Mouse (Mus musculus): ENCODE results near the gene Sntg2. TPM values are rescaled to one million over a fixed set of nuclear protein-coding genes. Genes with fewer than 3 reads are reported as not detected.

The Sntg2 gene
- polyA plus RNA-seq, 1 experiment from 2014 or later, result 0.20 TPM

DNA sequence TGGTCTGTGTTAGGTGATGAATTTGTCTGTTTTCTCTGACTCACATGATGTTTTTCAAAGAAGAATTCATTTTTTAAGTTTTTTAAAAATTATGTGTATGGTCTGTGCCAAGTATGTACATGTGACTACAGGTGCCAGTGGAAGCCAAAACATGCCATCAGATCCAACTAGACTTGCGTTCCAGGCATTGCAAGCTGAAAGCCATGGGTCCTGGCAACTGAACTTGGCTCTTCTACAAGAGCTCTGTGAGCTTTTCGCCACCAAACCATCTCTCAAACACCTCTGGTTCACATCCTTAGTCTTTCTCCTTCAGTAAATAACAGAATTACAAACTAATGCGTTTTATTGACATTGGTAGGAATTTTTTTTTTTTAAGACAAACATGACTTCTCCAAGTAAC, 191.5 kb downstream of the Sntg2 start:
- H3K9me3 ChIP-seq (ENCODE audit: low read length), result no peaks in the 10 kb centered on the region
- H3K4me1 ChIP-seq (ENCODE audit: insufficient read depth), result no peaks in the 10 kb centered on the region
- no peak overlapping the region for H3K27ac ChIP-seq (ENCODE audit: low read depth)
- H3K4me2 ChIP-seq (ENCODE audit: low read depth, low read length), result no peak overlapping the region
- DNase-seq (no peak), ATAC-seq (no peak)
- no peak overlapping the region for H3K9ac ChIP-seq (replicated peaks)
- no peaks in the 10 kb centered on the region for H3K36me3 ChIP-seq (replicated peaks; ENCODE audit: insufficient read depth, low read length)
- 67% methylated on average over 3 of the region's 3 CpGs for WGBS (ENCODE audit: insufficient replicate concordance)
- TF ChIP-seq CTCF (IDR thresholded peaks at IDR 0.05; ENCODE audit: low read depth) (no peak), EP300 (IDR thresholded peaks at IDR 0.05; ENCODE audit: low read depth) (no peak)
- H3K4me3 ChIP-seq (ENCODE audit: low read depth, low read length), result no peak overlapping the region
- H3K27me3 ChIP-seq (ENCODE audit: insufficient read depth, low read length), result no peaks in the 10 kb centered on the region

DNA sequence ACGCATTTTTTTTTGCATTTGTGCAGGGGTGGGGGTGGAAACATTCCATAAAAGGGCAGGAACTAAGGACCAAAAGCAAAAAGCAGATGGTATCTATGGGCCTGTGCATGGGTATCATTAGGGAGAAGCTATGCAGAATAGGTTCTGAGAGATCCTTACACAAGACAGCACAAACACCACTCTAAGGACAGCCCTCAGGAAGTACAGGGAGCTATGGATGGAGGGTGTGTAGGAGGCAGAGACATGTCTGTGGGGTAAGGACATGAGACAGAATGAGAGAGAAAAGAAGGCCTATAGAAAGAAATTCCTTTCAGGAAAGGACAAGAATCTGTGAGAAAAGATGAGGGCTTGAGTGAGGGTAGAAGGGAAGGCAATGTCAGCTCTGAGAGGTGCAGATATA, 193.6 kb downstream of the Sntg2 start:
- no peak for ATAC-seq
- Histone ChIP-seq H3K4me1 (ENCODE audit: insufficient read depth) (no peaks in the 10 kb centered on the region), H3K4me3 (ENCODE audit: low read depth, low read length) (no peak overlapping the region), H3K27me3 (ENCODE audit: insufficient read depth, low read length) (no peaks in the 10 kb centered on the region), H3K9ac (replicated peaks) (no peak overlapping the region), H3K4me2 (ENCODE audit: low read depth, low read length) (no peak overlapping the region), H3K36me3 (replicated peaks; ENCODE audit: insufficient read depth, low read length) (no peaks in the 10 kb centered on the region), H3K9me3 (ENCODE audit: low read length) (no peaks in the 10 kb centered on the region), H3K27ac (ENCODE audit: low read depth) (no peak overlapping the region)
- DNase-seq, result no peak
- no peak for TF ChIP-seq EP300 (IDR thresholded peaks at IDR 0.05; ENCODE audit: low read depth)
- TF ChIP-seq CTCF (IDR thresholded peaks at IDR 0.05; ENCODE audit: low read depth), result no peak
- 68% methylated on average over 1 of the region's 1 CpGs for WGBS (ENCODE audit: insufficient replicate concordance)

DNA sequence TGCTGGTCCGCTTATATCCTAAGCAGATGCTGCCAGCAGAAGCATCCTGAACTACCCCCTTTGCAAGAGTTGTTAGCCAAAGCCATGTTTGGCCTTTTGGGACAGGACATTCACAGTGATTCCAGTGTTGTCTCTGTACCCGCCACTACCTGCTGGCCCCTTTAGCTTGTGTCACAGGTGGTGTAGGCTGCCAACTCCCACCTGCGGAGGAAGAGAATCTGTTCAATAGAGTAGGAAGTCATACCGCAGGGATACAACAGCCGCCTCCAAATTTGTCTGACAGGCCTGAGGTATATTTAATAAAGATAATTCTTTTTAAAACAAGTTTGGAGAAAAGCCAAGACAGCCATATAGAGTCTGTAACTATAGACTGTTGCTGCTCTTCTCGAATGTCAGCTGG, 195.2 kb downstream of the Sntg2 start:
- Histone ChIP-seq H3K4me3 (ENCODE audit: low read depth, low read length) (no peak overlapping the region), H3K9me3 (ENCODE audit: low read length) (no peaks in the 10 kb centered on the region), H3K4me2 (ENCODE audit: low read depth, low read length) (no peak overlapping the region), H3K27ac (ENCODE audit: low read depth) (no peak overlapping the region), H3K36me3 (replicated peaks; ENCODE audit: insufficient read depth, low read length) (no peaks in the 10 kb centered on the region), H3K9ac (replicated peaks) (no peak overlapping the region), H3K27me3 (ENCODE audit: insufficient read depth, low read length) (no peaks in the 10 kb centered on the region), H3K4me1 (ENCODE audit: insufficient read depth) (no peaks in the 10 kb centered on the region)
- TF ChIP-seq EP300 (IDR thresholded peaks at IDR 0.05; ENCODE audit: low read depth), result no peak
- no peak for TF ChIP-seq CTCF (IDR thresholded peaks at IDR 0.05; ENCODE audit: low read depth)
- DNase-seq (no peak), ATAC-seq (no peak)
- 66% methylated on average over 6 of the region's 6 CpGs for WGBS (ENCODE audit: insufficient replicate concordance)

DNA sequence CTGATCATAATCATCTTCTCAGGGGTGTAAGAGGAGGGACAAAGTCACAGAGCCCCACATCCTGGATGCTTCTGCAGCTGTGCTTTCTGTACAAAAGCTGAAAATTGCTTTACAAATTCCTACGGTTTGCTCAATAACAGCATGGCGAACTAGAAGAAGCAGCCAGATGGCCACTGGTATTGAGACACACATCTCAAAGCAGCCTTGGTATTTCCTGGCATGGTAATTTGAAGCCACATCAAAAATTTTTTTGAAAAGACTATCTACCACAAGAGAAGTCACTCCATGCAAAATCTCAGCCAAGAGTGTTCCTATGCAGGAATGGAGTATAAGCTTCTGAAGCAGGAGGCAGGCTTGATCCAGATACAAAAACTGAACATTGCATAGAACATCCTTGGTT, 195.6 kb downstream of the Sntg2 start:
- Histone ChIP-seq H3K4me3 (ENCODE audit: low read depth, low read length) (no peak overlapping the region), H3K27ac (ENCODE audit: low read depth) (no peak overlapping the region), H3K4me1 (ENCODE audit: insufficient read depth) (no peaks in the 10 kb centered on the region), H3K9ac (replicated peaks) (no peak overlapping the region), H3K27me3 (ENCODE audit: insufficient read depth, low read length) (no peaks in the 10 kb centered on the region), H3K4me2 (ENCODE audit: low read depth, low read length) (no peak overlapping the region), H3K36me3 (replicated peaks; ENCODE audit: insufficient read depth, low read length) (no peaks in the 10 kb centered on the region), H3K9me3 (ENCODE audit: low read length) (no peaks in the 10 kb centered on the region)
- no peak for TF ChIP-seq EP300 (IDR thresholded peaks at IDR 0.05; ENCODE audit: low read depth)
- TF ChIP-seq CTCF (IDR thresholded peaks at IDR 0.05; ENCODE audit: low read depth), result no peak
- ATAC-seq, result no peak
- no peak for DNase-seq
- WGBS (ENCODE audit: insufficient replicate concordance), result 77% methylated on average over 2 of the region's 2 CpGs

DNA sequence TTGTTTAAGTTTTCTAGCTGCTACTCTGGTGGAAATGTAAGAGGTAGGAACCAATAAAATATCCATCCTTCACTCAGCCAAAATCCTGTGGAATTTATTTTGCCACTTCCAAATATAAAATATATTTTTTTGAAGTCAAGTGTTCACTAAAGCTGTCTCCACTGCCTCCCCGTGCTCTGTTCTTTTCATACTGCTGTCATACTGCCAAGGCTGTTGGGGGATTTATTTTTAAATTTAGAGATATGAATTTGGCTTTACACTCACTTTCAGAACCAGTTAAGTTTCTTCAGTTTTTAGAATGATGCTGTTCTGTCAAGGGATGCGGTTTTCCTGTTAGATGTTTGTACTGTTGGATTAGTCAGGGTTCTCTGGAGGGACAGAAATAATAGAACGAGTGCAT, 204.7 kb downstream of the Sntg2 start:
- Histone ChIP-seq H3K9me3 (ENCODE audit: low read length) (no peaks in the 10 kb centered on the region), H3K9ac (replicated peaks) (no peak overlapping the region), H3K36me3 (replicated peaks; ENCODE audit: insufficient read depth, low read length) (no peaks in the 10 kb centered on the region), H3K4me2 (ENCODE audit: low read depth, low read length) (no peak overlapping the region), H3K4me3 (ENCODE audit: low read depth, low read length) (no peak overlapping the region), H3K27ac (ENCODE audit: low read depth) (no peak overlapping the region), H3K4me1 (ENCODE audit: insufficient read depth) (no peaks in the 10 kb centered on the region), H3K27me3 (ENCODE audit: insufficient read depth, low read length) (no peaks in the 10 kb centered on the region)
- WGBS (ENCODE audit: insufficient replicate concordance), result 67% methylated on average over 3 of the region's 3 CpGs
- DNase-seq, result no peak
- TF ChIP-seq EP300 (IDR thresholded peaks at IDR 0.05; ENCODE audit: low read depth) (no peak), CTCF (IDR thresholded peaks at IDR 0.05; ENCODE audit: low read depth) (no peak)
- ATAC-seq, result no peak

DNA sequence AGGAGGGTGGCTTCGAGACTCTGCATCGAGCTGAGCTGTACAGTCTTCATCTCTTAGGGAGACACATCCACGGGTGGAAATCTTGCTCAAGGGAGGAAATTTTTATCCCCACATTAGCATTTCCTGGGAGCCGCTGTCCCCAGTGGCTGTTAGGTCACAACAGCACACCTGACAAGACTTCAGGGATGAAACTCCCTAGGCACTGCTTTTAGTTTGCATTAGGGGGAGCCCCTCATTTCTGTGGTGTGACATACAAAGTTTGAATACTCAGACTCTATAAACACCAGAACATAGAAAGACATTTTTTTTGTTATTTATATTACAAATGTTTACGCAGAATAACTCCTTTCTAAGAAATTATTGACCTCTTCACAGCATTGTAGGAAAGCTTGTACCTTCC, 208.6 kb downstream of the Sntg2 start:
- WGBS (ENCODE audit: insufficient replicate concordance), result 69% methylated on average over 5 of the region's 5 CpGs

DNA sequence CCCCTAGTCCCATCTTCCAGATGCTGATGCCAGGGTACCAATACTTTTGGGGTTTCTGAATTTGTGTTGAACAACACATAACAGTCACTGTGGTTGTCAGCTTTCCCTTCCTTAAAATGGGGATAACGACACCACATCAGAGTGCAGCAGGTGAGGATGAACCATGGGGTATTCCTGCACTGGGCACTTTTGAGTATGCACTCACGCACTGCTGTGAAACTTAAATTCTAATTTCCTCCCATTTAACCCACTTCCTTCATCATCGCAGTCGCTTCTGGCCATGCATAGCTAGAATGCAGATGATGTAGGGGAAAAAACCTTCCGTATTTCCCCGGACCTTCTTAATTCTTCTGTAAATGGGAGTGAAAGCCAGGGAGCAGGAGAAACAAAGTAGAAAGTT, 209.2 kb downstream of the Sntg2 start:
- Histone ChIP-seq H3K4me2 (ENCODE audit: low read depth, low read length) (no peak overlapping the region), H3K36me3 (replicated peaks; ENCODE audit: insufficient read depth, low read length) (no peaks in the 10 kb centered on the region), H3K9me3 (ENCODE audit: low read length) (no peaks in the 10 kb centered on the region), H3K27me3 (ENCODE audit: insufficient read depth, low read length) (no peaks in the 10 kb centered on the region), H3K27ac (ENCODE audit: low read depth) (no peak overlapping the region), H3K4me3 (ENCODE audit: low read depth, low read length) (no peak overlapping the region), H3K4me1 (ENCODE audit: insufficient read depth) (no peaks in the 10 kb centered on the region), H3K9ac (replicated peaks) (no peak overlapping the region)
- 85% methylated on average over 6 of the region's 6 CpGs for WGBS (ENCODE audit: insufficient replicate concordance)
- DNase-seq (no peak), ATAC-seq (no peak)
- TF ChIP-seq CTCF (IDR thresholded peaks at IDR 0.05; ENCODE audit: low read depth) (no peak), EP300 (IDR thresholded peaks at IDR 0.05; ENCODE audit: low read depth) (no peak)

More for the DNA sequence above, 208.6 kb downstream of the Sntg2 start:
- H3K36me3 ChIP-seq (replicated peaks; ENCODE audit: insufficient read depth, low read length), result no peaks in the 10 kb centered on the region
- ATAC-seq, result no peak
- H3K4me1 ChIP-seq (ENCODE audit: insufficient read depth), result no peaks in the 10 kb centered on the region
- H3K4me2 ChIP-seq (ENCODE audit: low read depth, low read length), result no peak overlapping the region
- TF ChIP-seq CTCF (IDR thresholded peaks at IDR 0.05; ENCODE audit: low read depth) (no peak), EP300 (IDR thresholded peaks at IDR 0.05; ENCODE audit: low read depth) (no peak)
- no peak for DNase-seq
- no peak overlapping the region for H3K27ac ChIP-seq (ENCODE audit: low read depth)
- H3K27me3 ChIP-seq (ENCODE audit: insufficient read depth, low read length), result no peaks in the 10 kb centered on the region
- no peak overlapping the region for H3K4me3 ChIP-seq (ENCODE audit: low read depth, low read length)
- no peaks in the 10 kb centered on the region for H3K9me3 ChIP-seq (ENCODE audit: low read length)
- no peak overlapping the region for H3K9ac ChIP-seq (replicated peaks)
